Mouse (Mus musculus): ENCODE results near the gene Umod.
A peak's percentile ranks its signal among the peaks of the same experiment; 100 is the strongest.

Gene Umod

GRCm38 (mm10) chr7:119441938-119442337 is 37.1 kb downstream of the Umod start:
- no peak for DNase-seq (ENCODE audit: low read depth, low spot score)

GRCm38 (mm10) chr7:119427180-119427616 is 51.9 kb downstream of the Umod start:
- peak; percentile 72 for DNase-seq (ENCODE audit: low read depth, low spot score)

- DNase-seq (ENCODE audit: low read depth, low spot score) = peak; percentile 29
Observed at GRCm38 (mm10) chr7:119420730-119421129, 58.4 kb downstream of the Umod start.

- DNase-seq (ENCODE audit: low read depth, low spot score) = no peak
Observed at GRCm38 (mm10) chr7:119418523-119418922, 60.6 kb downstream of the Umod start.

Measured in mesoderm, embryonic 11.5 days (tissue).